Mouse (Mus musculus) heart, embryonic 10.5 days (tissue): ENCODE measurements around the gene Itpkc. TPM values are rescaled to one million over a fixed set of nuclear protein-coding genes. Genes with fewer than 3 reads are reported as not detected.

Experiments used
- DNase-seq: peaks from one replicate; pipeline ENCODE4 v3.0.0-alpha.2; 2017; ENCODE audit warnings: low spot score
- H3K27ac ChIP-seq: fragments of 300-500 bp; sonication (generic); 2 replicates; pipeline ENCODE4 v1.5.1; 2016; ENCODE audit warnings: mild to moderate bottlenecking
- H3K27me3 ChIP-seq: fragments of 300-500 bp; sonication (generic); 2 replicates; pipeline ENCODE4 v1.6.1; 2016; ENCODE audit warnings: mild to moderate bottlenecking; ENCODE audit not compliant: poor library complexity, insufficient read depth, severe bottlenecking
- H3K36me3 ChIP-seq: fragments of 300-500 bp; sonication (generic); 2 replicates; pipeline ENCODE4 v1.6.1; 2016; ENCODE audit warnings: mild to moderate bottlenecking, moderate library complexity
- H3K4me1 ChIP-seq: fragments of 300-500 bp; sonication (generic); 2 replicates; pipeline ENCODE4 v1.6.1; 2016; ENCODE audit warnings: mild to moderate bottlenecking
- H3K4me3 ChIP-seq: fragments of 300-500 bp; sonication (generic); 2 replicates; pipeline ENCODE4 v1.5.1; 2016; ENCODE audit warnings: mild to moderate bottlenecking, moderate library complexity
- H3K9me3 ChIP-seq: fragments of 300-500 bp; sonication (generic); 2 replicates; pipeline ENCODE4 v1.6.1; 2016; ENCODE audit warnings: mild to moderate bottlenecking, moderate library complexity
- WGBS: fragments of 180-500 bp; shearing (Covaris S2); methylation state at CpG from one replicate; pipeline ENCODE4 v1.1.7; 2016; 5-methylcytosine and 5-hydroxymethylcytosine counted together
- polyA plus RNA-seq: library from polyadenylated mRNA; unstranded; fragments of >200 nt; fragmentation: Nextera tagmentation; extraction: Ambion mirVana; gene quantifications from 2 replicates; pipeline ENCODE4 v1.2.1, GENCODE M21; 2016

The Itpkc gene
- polyA plus RNA-seq, 1 experiment from 2014 or later, result 5.0 TPM

DNA sequence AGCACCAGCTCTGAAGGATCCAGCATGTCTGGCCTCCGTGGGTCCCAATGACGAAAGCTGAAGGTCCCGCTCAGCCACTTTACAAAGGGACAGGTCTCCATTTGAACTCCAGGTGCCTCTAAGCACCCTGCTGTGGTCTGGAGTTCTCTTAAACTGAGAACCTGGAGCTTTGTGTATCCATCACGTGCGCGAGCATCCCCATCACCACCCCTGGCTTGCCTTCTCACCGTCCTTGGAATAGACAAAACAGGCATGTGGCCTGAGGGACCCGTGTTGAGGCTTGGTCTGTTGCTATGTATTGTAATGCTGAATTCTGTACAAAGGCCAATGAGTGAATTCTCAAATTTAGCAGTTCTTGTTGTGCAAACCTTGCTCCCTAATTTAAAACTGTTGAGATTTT lies 29.7 kb downstream of the Itpkc start:
- DNase-seq, result no peak
- Histone ChIP-seq H3K27ac (no peak overlapping the region), H3K27me3 (no peaks in the 10 kb centered on the region), H3K4me3 (no peak overlapping the region), H3K36me3 (peaks cover 44% of the 10 kb centered on the region), H3K9me3 (no peaks in the 10 kb centered on the region), H3K4me1 (peaks cover 14% of the 10 kb centered on the region; the same call in 1 of the 2 replicates)
- 90% methylated on average over 8 of the region's 8 CpGs for WGBS

- H3K27ac ChIP-seq, result no peak overlapping the region
- DNase-seq, result no peak
- H3K4me1 ChIP-seq, result peaks cover 19% of the 10 kb centered on the region; the same call in 1 of the 2 replicates
- H3K4me3 ChIP-seq, result no peak overlapping the region
- peaks cover 44% of the 10 kb centered on the region for H3K36me3 ChIP-seq
- H3K9me3 ChIP-seq, result no peaks in the 10 kb centered on the region
- no peaks in the 10 kb centered on the region for H3K27me3 ChIP-seq
Measured at GRCm38 (mm10) chr7:27198355-27198754, 30.1 kb downstream of the Itpkc start.

GRCm38 (mm10) chr7:27197634-27198033 lies 30.8 kb downstream of the Itpkc start:
- WGBS, result 86% methylated on average over 8 of the region's 8 CpGs
- no peaks in the 10 kb centered on the region for H3K9me3 ChIP-seq
- H3K36me3 ChIP-seq, result peaks cover 44% of the 10 kb centered on the region
- H3K27me3 ChIP-seq, result no peaks in the 10 kb centered on the region
- peaks cover 19% of the 10 kb centered on the region; the same call in 1 of the 2 replicates for H3K4me1 ChIP-seq
- DNase-seq, result no peak
- no peak overlapping the region for H3K4me3 ChIP-seq
- H3K27ac ChIP-seq, result no peak overlapping the region

DNA sequence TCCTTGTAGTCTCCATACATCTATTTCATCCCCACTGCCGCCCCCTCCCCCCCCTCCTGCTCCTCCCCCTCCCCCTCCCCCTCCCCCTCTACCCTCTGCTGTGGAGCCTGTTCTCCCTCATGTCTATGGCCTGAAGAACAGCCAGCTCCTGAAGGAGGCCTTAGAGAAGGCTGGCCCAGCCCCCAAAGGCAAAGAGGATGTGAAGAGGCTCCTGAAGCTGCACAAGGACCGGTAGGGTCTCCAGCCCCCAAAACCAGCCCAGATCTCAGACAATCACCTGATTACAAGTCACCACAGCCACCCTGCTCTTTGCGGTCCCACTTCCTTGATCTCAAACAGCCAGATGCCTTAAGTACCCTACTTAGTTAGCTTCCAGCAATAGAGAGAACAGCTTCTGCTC lies 31.3 kb downstream of the Itpkc start:
- DNase-seq, result no peak
- no peaks in the 10 kb centered on the region for H3K27me3 ChIP-seq
- 82% methylated on average over 3 of the region's 3 CpGs for WGBS
- H3K36me3 ChIP-seq, result peaks cover 44% of the 10 kb centered on the region
- peak overlapping the region; percentile 90; the same call in 1 of the 2 replicates for H3K4me3 ChIP-seq
- H3K27ac ChIP-seq, result peak overlapping the region; percentile 98
- H3K4me1 ChIP-seq, result peaks cover 19% of the 10 kb centered on the region; the same call in 1 of the 2 replicates
- H3K9me3 ChIP-seq, result no peaks in the 10 kb centered on the region

- Histone ChIP-seq H3K9me3 (no peaks in the 10 kb centered on the region), H3K4me1 (peaks cover 19% of the 10 kb centered on the region; the same call in 1 of the 2 replicates), H3K4me3 (peak within 1 kb of the TSS; percentile 90), H3K27me3 (no peaks in the 10 kb centered on the region), H3K36me3 (peaks cover 45% of the 10 kb centered on the region), H3K27ac (peak within 1 kb of the TSS; percentile 98)
- peak; percentile 100 for DNase-seq
- under 1% methylated on average over 64 of the region's 64 CpGs for WGBS
Measured at GRCm38 (mm10) chr7:27195681-27196611, 32.5 kb downstream of the Itpkc start, which contains the start of the genes BC024978 and Snrpa. Gene BC024978, plus strand, starts transcription at chr7:27195781. Gene Snrpa, minus strand, starts transcription at chr7:27196271.

GRCm38 (mm10) chr7:27193731-27194130 lies 34.7 kb downstream of the Itpkc start:
- WGBS, result 79% methylated on average over 4 of the region's 4 CpGs
- Histone ChIP-seq H3K4me3 (no peak overlapping the region), H3K27ac (no peak overlapping the region), H3K4me1 (peaks cover 19% of the 10 kb centered on the region; the same call in 1 of the 2 replicates), H3K27me3 (no peaks in the 10 kb centered on the region), H3K9me3 (no peaks in the 10 kb centered on the region), H3K36me3 (peaks cover 59% of the 10 kb centered on the region)
- no peak for DNase-seq

GRCm38 (mm10) chr7:27192434-27192833 lies 36.0 kb downstream of the Itpkc start:
- H3K27ac ChIP-seq, result no peak overlapping the region
- no peak overlapping the region for H3K4me3 ChIP-seq
- H3K4me1 ChIP-seq, result peaks cover 19% of the 10 kb centered on the region; the same call in 1 of the 2 replicates
- peaks cover 69% of the 10 kb centered on the region for H3K36me3 ChIP-seq
- no peaks in the 10 kb centered on the region for H3K9me3 ChIP-seq
- no peak for DNase-seq
- H3K27me3 ChIP-seq, result no peaks in the 10 kb centered on the region
- 90% methylated on average over 5 of the region's 5 CpGs for WGBS

DNA sequence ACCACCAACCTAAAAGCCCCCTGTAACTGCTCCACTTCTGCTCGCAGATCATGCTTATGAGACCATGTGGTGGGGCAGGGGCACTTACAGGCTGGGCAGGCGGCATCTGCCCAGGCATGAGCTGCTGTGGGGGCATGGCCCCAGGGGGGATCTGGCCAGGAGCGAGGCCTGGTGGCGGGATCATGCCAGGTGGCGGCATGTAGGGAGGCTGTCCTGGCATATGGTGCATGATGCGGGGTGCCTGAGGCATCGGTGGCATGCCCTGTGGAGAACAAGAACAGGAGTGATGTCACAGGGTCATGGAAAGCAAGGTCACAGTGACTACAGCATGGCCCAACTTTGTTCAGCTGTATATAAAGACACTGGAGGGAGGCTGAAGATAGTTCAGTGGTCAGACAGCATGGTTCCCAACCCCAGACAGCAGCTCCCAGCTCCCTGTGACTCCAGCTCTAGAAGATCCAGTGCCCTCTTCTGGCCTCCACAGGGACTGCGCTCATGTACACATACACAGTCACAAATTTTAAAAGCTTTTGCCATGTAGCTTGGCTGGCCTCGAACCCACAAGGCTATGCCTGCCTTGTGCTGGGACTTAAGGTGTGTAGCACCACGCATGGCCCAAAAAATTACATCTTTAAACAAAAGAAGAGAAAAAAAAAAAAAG lies 39.1 kb downstream of the Itpkc start:
- no peaks in the 10 kb centered on the region for H3K27me3 ChIP-seq
- H3K4me1 ChIP-seq, result peaks cover 6% of the 10 kb centered on the region; the same call in 1 of the 2 replicates
- no peak overlapping the region for H3K4me3 ChIP-seq
- H3K27ac ChIP-seq, result no peak overlapping the region
- 95% methylated on average over 10 of the region's 10 CpGs for WGBS
- no peaks in the 10 kb centered on the region for H3K9me3 ChIP-seq
- no peak for DNase-seq
- H3K36me3 ChIP-seq, result peaks cover 97% of the 10 kb centered on the region

DNA sequence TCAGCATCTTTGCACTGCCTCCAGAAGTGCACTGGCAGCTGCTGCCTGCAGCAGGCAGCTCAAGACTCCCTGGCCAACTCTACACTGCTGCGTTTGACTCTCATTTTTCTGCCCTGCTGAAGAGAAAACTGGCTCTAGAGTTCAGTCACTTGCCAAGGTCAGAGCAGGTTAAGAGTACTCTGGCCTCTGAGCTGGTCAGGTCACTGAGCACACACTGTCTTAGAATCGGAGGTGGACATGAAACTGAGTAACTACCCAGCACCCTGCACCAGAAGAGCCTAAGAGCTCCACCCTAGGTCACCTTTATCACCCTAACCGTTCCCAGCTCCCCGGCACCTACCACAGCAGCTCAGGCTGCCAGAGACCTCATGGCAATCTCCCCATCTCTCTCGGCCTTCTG lies 42.5 kb downstream of the Itpkc start:
- no peaks in the 10 kb centered on the region for H3K9me3 ChIP-seq
- H3K36me3 ChIP-seq, result peaks cover 77% of the 10 kb centered on the region
- 85% methylated on average over 5 of the region's 5 CpGs for WGBS
- no peak for DNase-seq
- no peak overlapping the region for H3K4me3 ChIP-seq
- no peaks in the 10 kb centered on the region for H3K4me1 ChIP-seq
- H3K27me3 ChIP-seq, result no peaks in the 10 kb centered on the region
- H3K27ac ChIP-seq, result no peak overlapping the region

DNA sequence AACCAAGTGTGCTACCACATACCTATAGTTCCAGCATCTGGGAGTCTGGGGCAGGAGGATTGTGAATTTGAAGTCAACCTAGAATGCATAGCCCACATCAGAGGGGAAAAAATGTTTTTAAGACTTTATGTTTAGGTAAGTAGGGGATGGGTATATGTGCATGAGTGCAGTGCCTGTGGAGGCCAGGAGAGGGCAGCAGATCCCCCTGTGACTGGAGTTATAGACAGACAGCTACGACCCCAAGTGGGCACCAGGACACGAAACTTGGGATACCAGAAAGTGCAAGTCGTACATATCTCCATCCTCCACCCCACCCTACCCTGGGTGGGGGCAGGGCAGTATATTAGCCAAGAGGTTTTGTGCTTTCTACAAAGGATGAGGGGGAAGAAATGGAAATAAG lies 43.5 kb downstream of the Itpkc start:
- no peaks in the 10 kb centered on the region for H3K4me1 ChIP-seq
- H3K27me3 ChIP-seq, result no peaks in the 10 kb centered on the region
- H3K36me3 ChIP-seq, result peaks cover 67% of the 10 kb centered on the region
- 66% methylated on average over 3 of the region's 3 CpGs for WGBS
- no peaks in the 10 kb centered on the region for H3K9me3 ChIP-seq
- no peak overlapping the region for H3K4me3 ChIP-seq
- no peak for DNase-seq
- H3K27ac ChIP-seq, result no peak overlapping the region

GRCm38 (mm10) chr7:27182498-27182897 lies 46.0 kb downstream of the Itpkc start:
- no peak for DNase-seq
- 92% methylated on average over 1 of the region's 1 CpGs for WGBS
- Histone ChIP-seq H3K4me3 (no peak overlapping the region), H3K27me3 (no peaks in the 10 kb centered on the region), H3K27ac (no peak overlapping the region), H3K9me3 (no peaks in the 10 kb centered on the region), H3K36me3 (peaks cover 42% of the 10 kb centered on the region), H3K4me1 (peaks cover 3% of the 10 kb centered on the region; the same call in 1 of the 2 replicates)

- no peaks in the 10 kb centered on the region for H3K27me3 ChIP-seq
- no peaks in the 10 kb centered on the region for H3K9me3 ChIP-seq
- H3K4me1 ChIP-seq, result peaks cover 3% of the 10 kb centered on the region; the same call in 1 of the 2 replicates
- WGBS, result 68% methylated on average over 14 of the region's 14 CpGs
- no peak for DNase-seq
- no peak within 1 kb of the TSS for H3K4me3 ChIP-seq
- H3K27ac ChIP-seq, result no peak within 1 kb of the TSS
- H3K36me3 ChIP-seq, result peaks cover 28% of the 10 kb centered on the region
Measured at GRCm38 (mm10) chr7:27180837-27181695, 47.4 kb downstream of the Itpkc start, which contains the start of the genes Gm21983 and Mia. Gene Gm21983, minus strand, starts transcription at chr7:27181086. Gene Mia, minus strand, starts transcription at chr7:27181157.
